Mouse (Mus musculus) ES-E14 (cell line): ENCODE measurements at regions not wholly inside any gene's neighbourhood (a gene's known extent, or its start where the extent isn't known, plus 50 kb on each side); places are given as distances from the start of the nearest gene placed in this dataset.

Experiments used
- DNase-seq: peaks from one replicate; pipeline ENCODE4 v3.0.0-alpha.2; 2013; ENCODE audit warnings: low read depth, low spot score
- H3K27ac ChIP-seq: 2 replicates; pipeline ENCODE4 v1.5.1; 2012; ENCODE audit warnings: low read depth, mild to moderate bottlenecking, low read length, moderate library complexity, mixed read lengths; ENCODE audit not compliant: poor library complexity, insufficient read depth, severe bottlenecking
- H3K36me3 ChIP-seq: 2 replicates; pipeline ENCODE4 v1.6.1; 2012; ENCODE audit warnings: mild to moderate bottlenecking, low read length, moderate library complexity, mixed read lengths; ENCODE audit not compliant: control insufficient read depth, poor library complexity, insufficient read depth, severe bottlenecking
- H3K4me1 ChIP-seq, 2 experiments: fragments of 150-350 bp in 1 of 2; sonication (generic) in 1 of 2; 2 replicates each; pipeline ENCODE4 v1.6.1; 2012; ENCODE audit warnings: low read length in 2 of 2, mild to moderate bottlenecking in 1 of 2, mixed read lengths in 1 of 2; ENCODE audit not compliant: control insufficient read depth in 2 of 2, insufficient read depth in 2 of 2, poor library complexity in 1 of 2
- H3K4me3 ChIP-seq, 2 experiments: fragments of 150-350 bp in 1 of 2; sonication (generic) in 1 of 2; 2 replicates each; pipeline ENCODE4 v1.5.1; 2012; ENCODE audit warnings: low read length in 2 of 2, low read depth in 1 of 2, mild to moderate bottlenecking in 1 of 2, mixed read lengths in 1 of 2; ENCODE audit not compliant: insufficient read depth in 1 of 2, poor library complexity in 1 of 2, severe bottlenecking in 1 of 2
- H3K9ac ChIP-seq: 2 replicates; pipeline ENCODE4 v1.6.1; 2012; ENCODE audit warnings: low read depth, mild to moderate bottlenecking, low read length, mixed read lengths; ENCODE audit not compliant: poor library complexity, insufficient read depth, severe bottlenecking
- H3K9me3 ChIP-seq: fragments of 150-350 bp; sonication (generic); 2 replicates; pipeline ENCODE4 v1.6.1; 2012; ENCODE audit warnings: low read depth, mild to moderate bottlenecking, low read length; ENCODE audit not compliant: control insufficient read depth, insufficient read depth
- CHD2 ChIP-seq: IDR thresholded peaks from 2 replicates; pipeline ENCODE4 v1.6.1; 2014; ENCODE audit warnings: mild to moderate bottlenecking, low read depth, low read length, inconsistent platforms
- HCFC1 ChIP-seq: IDR thresholded peaks from 2 replicates; pipeline ENCODE4 v1.6.1; 2012; ENCODE audit warnings: low read length, inconsistent platforms, borderline replicate concordance; ENCODE audit not compliant: insufficient read depth
- MAFK ChIP-seq: IDR thresholded peaks from 2 replicates; pipeline ENCODE4 v1.6.1; 2014; ENCODE audit warnings: mild to moderate bottlenecking, low read depth, low read length, inconsistent platforms; ENCODE audit not compliant: insufficient read depth
- ZC3H11A ChIP-seq: IDR thresholded peaks from 2 replicates; pipeline ENCODE4 v1.6.1; 2012; ENCODE audit warnings: low read depth, mild to moderate bottlenecking, inconsistent platforms, low read length, borderline replicate concordance
- ZNF384 ChIP-seq: IDR thresholded peaks from 2 replicates; pipeline ENCODE4 v1.6.1; 2012; ENCODE audit warnings: low read depth, low read length, inconsistent platforms
- in situ Hi-C, 2 experiments: fragments of 600-800 bp; cut with MboI; formaldehyde crosslinking; loops; one replicate each; pipeline ENCODE4 v1.15.1; 2025; ENCODE audit warnings: low sequenced_read_pairs in 2 of 2, inconsistent platforms in 1 of 2; ENCODE audit not compliant: unreplicated experiment in 2 of 2

DNA sequence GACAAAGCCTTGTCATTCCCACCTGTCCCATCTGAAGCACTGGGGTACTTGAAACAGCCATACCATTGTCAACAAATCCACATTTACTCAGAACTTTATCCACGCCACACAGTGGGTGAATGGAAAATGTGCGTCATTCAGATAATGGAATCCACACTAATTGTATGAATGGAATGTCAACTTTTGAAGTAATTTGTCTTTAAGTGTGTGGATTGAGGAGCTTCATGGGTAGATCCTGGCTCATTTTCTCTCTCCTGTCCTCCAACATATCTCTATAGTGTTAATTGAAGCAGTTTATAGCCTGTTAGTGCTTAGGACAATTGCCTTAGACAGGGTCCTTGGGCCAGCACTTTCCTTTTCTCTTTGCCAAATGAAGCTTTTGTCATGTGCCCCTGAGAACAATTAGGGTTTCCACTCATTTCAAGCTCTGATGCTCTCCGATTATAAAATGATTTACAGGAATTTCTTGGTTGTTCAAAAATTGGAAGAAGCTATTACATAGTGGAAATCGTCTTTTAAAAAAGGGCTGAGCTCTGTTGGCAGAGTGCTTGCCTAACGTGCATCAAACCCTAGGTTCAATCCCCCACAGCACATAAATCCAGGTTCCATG lies 140.4 kb downstream of the Snx18 start:
- in situ Hi-C loops, result no loop called here
- H3K36me3 ChIP-seq, result no peaks in the 10 kb centered on the region
- H3K4me3 ChIP-seq, result no peak overlapping the region
- H3K4me1 ChIP-seq, result no peaks in the 10 kb centered on the region
- no peak overlapping the region for H3K27ac ChIP-seq
- H3K9me3 ChIP-seq, result no peaks in the 10 kb centered on the region
- TF ChIP-seq HCFC1, result no peak
- no peak for TF ChIP-seq ZC3H11A
- TF ChIP-seq MAFK, result no peak
- TF ChIP-seq CHD2, result no peak
- TF ChIP-seq ZNF384, result no peak
- H3K9ac ChIP-seq, result no peak overlapping the region
- DNase-seq, result no peak

DNA sequence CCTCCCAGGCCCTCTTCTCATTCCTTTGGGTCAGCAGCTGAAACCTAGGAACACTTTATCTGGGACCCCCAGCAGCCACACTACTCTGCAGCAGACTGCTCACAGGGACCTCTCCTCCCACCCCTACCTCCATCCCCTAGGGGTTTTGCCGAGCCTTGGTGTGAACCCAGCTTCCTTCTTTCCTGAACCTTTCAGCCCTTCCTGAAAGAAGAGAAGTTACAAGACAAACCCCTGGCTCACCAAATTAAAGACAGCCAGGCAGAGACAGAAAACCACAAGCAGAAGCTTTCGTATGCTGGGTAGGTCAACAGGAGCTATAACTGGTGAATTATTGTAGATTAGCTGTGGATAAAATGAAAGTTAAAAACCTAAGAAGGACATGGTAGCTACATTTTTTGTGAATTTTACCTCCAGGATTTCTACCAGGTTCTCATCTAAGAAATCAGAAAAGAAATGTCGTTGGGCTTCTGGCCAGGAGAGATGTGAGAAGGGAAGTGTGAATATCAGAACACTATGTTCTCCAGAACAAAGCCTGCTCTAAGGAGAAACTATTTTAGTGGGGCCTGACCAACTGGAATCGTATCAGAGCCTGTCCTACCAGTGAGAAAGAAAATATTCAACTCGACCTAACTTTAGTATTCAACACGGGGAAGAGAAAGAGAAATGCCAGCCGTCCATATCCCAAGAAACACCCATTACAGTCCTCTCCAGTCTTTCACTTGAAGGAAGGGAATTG lies 147.4 kb downstream of the Snx18 start:
- in situ Hi-C loops, result no loop called here
- H3K27ac ChIP-seq, result no peak overlapping the region
- H3K9ac ChIP-seq, result no peak overlapping the region
- no peaks in the 10 kb centered on the region for H3K4me1 ChIP-seq
- no peak overlapping the region for H3K4me3 ChIP-seq
- no peak for DNase-seq
- H3K36me3 ChIP-seq, result no peaks in the 10 kb centered on the region
- TF ChIP-seq ZC3H11A, result no peak
- no peak for TF ChIP-seq CHD2
- no peak for TF ChIP-seq MAFK
- no peak for TF ChIP-seq ZNF384
- no peak for TF ChIP-seq HCFC1
- no peaks in the 10 kb centered on the region for H3K9me3 ChIP-seq

DNA sequence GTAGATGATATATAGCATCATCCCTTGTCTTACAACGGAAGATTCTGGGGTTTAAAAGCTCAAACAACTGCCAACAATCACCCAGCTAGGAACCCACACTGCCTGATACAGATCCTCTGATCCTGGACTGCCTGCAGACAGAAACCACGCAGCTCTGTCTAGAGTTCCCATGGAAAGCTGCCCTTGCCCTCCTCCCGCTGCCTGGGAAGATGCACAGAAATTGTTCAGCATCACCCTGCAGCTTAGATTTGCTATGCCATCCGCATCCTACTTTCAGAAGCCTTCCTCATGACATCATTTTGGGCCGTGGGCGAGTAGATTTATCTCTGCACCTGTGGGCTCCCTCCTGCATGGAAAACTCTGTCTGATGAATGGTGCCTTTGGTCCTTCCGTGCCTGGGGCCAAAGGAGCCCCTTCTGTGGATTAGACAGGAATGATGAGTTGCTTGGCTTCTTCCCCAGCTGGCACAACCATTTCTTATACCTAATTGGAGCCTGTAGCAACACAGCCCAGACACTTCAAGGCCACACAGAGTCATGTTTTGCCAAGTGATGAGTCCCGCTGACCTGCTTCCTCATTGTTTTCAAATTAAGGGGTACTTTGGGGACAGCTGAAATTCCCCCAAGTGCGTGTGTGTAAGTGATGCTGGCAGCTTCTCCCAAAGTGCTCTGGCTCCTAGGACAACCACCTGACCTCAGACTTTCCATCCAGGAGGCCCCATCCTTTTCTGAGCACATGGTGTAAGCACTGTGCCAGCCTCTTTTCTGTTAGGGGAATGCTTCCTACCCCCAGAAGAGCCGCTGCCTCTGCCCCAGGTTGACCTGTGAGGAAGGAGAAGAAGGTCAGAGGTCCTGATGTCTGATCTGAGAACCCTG lies 153.9 kb downstream of the Snx18 start:
- DNase-seq, result no peak
- Histone ChIP-seq H3K27ac (no peak overlapping the region), H3K4me1 (no peaks in the 10 kb centered on the region), H3K9me3 (no peaks in the 10 kb centered on the region), H3K36me3 (no peaks in the 10 kb centered on the region), H3K4me3 (no peak overlapping the region), H3K9ac (no peak overlapping the region)
- in situ Hi-C loops, result no loop called here
- TF ChIP-seq MAFK, result no peak
- TF ChIP-seq CHD2, result no peak
- no peak for TF ChIP-seq ZNF384
- TF ChIP-seq ZC3H11A, result no peak
- TF ChIP-seq HCFC1, result no peak

DNA sequence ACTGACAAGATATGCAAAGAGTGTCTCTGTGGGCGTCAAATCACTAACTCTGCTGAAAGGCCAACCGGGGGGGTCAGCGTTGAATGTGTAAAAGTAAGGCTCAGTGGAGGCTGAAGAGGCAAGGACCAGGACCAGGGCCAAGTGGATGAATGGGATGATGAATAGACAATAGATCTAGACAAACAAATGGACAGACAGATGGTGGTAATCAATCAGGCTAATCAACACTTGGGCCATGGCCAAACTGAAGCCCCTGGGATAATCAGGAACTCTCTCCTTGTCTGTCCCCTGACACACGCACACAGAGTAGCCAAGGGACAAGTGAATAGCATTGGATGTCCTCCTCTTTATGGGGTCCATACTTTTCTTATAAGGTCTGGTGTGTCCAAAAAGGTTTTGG lies 154.9 kb downstream of the Snx18 start:
- Histone ChIP-seq H3K36me3 (no peaks in the 10 kb centered on the region), H3K9me3 (no peaks in the 10 kb centered on the region), H3K9ac (no peak overlapping the region), H3K27ac (no peak overlapping the region), H3K4me3 (no peak overlapping the region), H3K4me1 (no peaks in the 10 kb centered on the region)
- in situ Hi-C loops, result no loop called here
- no peak for DNase-seq
- TF ChIP-seq MAFK (no peak), CHD2 (no peak), ZNF384 (no peak)
